Mouse (Mus musculus) left cerebral cortex, adult 8-10 months (tissue): ENCODE measurements around the gene Stard5. TPM values are rescaled to one million over a fixed set of nuclear protein-coding genes. Genes with fewer than 3 reads are reported as not detected.
A peak's percentile ranks its signal among the peaks of the same experiment; 100 is the strongest.

Experiments used
- DNase-seq, 2 experiments: peaks; one replicate each; pipeline ENCODE4 v3.0.0; 2022; ENCODE audit warnings: low spot score in 2 of 2
- total RNA-seq, 4 experiments: library from RNA; stranded (reverse); gene quantifications; 2 replicates each; pipeline ENCODE4 v1.2.4; 2022

The Stard5 gene
- total RNA-seq: 10 to 100 TPM in 3 of 4 experiments, 1 to 10 TPM in 1; 9.2 to 12.9 (median 10.7) TPM

DNA sequence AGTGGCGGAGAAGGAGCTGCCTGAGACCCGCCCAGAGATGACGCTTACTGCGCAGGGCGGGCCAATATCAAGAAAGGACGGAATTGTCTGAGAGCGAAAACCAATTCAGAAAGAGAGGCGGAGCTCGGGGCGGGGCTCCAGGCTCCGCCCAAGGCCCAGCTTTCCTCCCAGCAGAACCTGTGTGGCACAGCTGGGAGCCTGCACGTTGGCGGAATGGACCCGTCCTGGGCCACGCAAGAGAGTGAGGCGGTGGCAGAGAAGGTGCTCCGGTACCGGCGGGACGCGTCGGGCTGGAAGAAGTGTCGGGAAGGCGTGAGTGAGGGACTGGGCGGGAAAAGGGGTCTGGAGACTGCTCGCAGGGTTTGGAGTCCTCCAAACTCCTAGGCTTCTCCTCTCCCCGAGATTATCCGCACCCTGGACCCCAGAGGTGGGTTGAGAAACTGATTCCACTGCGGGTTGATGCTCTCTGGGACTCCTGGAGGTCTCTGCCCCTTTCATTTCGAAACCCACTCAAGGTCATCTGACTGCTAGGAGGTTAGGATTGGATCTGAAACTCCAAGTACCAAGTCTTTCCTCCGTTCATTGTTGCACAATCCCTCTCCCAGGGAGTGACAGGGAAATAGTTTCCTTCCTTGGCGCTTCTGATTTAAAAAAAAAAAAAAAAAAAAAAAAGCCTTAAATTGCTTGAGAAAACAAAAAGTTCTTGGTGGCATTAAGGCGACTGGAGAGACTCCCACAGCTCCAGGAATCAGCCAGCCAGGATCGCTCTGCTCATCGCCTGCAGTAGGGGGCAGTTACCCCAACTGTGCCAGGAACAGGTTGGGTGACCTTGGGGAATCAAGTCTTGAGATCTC, at the start of gene Stard5:
TSS of gene Stard5 (plus strand) at position 132 of the 854 bp plus-strand sequence.
- DNase-seq: peak; percentile 76 to 85

DNA sequence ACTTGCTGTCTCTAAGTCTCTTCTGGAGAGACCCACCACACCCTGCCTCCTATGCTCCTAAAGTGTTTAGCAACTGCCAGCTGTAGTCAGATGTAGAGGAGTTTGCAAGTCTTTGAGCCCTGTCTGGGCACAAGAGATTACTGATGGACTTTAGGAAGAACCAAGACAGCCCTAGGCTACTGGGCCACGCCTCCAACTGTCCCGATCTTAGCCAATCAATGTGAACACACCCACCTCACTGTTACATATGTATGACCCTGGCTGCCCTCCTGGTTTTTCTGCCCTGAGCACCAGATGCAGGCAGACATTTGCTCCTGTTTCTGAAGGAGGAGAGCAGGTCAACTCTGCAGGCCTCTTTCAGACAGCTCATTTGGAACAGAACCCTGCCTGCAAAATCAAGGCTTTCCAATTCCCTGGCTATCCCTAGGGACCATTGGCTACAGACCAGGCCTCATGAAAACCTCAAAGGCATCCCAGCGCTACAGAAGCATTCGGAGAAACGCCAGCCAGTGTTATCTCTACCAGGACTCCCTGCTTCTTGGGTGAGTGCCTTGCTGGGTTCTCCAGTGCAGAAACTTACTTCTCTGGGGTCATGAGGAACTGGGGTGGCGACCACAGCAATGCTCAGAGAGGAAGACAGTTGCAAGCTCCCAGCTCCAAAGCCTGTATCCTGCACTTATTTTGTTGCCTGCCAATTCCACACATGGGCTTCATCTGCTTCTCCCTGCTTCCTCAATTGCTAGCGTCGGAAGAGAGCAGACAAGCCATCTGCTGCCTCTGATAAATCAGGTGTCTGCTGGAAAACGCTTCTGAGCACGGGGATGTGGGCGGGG, 46.9 kb upstream of the Stard5 start, which contains the start of gene Tmc3:
TSS of gene Tmc3 (plus strand) at position 289 of the 833 bp plus-strand sequence.
- DNase-seq: peak in 1 of 2 experiments; percentile 47

DNA sequence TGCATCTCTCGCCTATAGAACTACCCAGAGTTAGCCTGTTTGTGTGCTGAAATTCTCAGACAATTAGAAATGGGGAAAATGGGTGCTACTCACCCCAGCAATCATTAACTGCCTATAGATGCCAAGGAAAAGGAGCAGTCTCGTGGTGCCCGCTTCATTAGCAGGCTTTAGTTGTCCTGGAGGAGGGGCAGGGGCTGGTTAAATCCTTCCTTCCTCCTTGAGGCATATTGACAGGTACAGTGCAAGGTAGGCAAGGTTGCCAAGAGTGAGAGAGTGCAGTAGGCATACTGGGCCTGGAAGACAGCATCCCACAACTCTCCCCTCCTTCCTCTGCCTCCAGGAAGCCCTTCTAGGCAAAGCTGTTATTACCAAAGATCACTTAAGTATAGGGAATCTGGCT, 37.7 kb upstream of the Stard5 start:
- no peak for DNase-seq

DNA sequence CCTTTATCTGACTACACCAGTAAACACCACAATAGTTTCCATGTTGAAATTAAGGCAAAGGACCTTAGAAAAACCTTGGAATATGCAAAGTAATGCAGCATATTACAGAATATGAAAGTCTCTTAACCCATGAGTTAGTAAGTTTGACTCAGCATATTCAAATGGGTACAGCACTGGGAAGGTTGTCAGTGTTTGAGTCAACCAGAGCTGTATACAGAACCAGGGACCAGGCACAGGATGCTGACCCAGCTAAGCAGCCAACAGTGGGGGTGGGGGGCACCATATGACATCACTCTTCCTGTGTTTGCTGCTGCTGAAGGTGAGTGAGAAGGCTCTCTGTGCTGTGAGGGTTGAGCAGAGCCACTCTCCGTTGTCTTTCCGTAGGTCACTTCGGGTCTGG, 34.7 kb upstream of the Stard5 start:
- no peak for DNase-seq

DNA sequence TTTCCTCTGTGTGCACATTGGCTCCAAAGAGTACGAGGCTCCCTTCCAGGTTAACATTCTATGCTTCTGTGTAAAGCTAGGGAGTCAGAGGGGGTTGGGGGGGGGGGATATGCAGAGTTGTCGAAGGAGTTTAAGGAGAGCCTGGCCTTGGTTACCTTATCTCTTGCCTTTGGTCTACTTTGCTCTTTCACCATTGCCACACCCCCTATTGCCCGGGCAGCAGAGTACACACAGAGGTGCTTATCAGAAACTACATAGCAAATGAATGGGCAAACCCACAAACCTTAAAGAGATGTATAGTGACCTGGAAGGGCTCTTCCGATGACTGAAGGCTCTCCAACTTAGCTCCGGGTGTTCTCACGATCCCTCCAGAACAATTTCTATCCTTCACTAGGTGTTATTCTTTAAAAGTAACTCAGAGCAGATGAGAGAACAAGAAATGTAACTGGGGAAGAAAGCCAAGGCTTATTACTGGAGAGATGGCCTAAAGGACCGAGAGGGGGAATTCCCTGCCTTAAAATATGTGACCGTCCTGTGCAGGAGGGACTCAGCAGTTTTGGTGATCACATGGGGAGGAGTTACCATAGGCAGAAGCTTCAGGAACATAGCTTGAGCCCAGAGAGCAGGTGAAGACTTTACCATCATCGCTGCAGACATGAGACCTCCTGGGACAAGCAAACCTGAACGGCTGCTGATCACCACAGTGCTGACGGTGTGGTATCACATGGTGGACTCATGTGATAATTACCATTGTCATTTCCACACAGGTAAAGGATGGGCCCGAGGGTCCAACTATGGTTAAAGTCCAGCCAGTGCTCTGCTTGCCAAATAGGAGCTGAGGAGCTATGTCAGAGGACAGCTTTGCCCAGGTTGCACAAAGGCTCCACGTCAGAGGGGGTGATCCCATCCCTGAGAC, 32.5 kb upstream of the Stard5 start:
- no peak for DNase-seq

DNA sequence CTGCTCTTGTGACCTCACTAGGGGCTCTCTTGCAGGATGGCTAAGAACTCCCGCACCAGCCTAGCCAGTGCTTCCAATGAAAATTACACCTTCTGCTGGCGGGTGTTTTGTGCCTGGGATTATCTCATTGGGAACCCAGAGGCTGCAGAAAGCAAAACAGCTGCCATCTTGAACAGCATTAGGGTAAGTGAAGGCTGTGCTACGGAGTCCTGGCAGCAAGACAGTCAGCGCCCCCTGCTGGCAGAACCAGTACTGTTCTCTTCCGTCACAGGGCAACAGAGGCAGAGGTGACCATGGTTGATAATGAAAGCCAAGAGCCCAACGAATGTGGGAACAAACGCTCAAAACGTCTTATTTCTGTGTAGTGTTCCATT, 31.9 kb upstream of the Stard5 start:
- peak in 1 of 2 experiments; percentile 21 for DNase-seq

DNA sequence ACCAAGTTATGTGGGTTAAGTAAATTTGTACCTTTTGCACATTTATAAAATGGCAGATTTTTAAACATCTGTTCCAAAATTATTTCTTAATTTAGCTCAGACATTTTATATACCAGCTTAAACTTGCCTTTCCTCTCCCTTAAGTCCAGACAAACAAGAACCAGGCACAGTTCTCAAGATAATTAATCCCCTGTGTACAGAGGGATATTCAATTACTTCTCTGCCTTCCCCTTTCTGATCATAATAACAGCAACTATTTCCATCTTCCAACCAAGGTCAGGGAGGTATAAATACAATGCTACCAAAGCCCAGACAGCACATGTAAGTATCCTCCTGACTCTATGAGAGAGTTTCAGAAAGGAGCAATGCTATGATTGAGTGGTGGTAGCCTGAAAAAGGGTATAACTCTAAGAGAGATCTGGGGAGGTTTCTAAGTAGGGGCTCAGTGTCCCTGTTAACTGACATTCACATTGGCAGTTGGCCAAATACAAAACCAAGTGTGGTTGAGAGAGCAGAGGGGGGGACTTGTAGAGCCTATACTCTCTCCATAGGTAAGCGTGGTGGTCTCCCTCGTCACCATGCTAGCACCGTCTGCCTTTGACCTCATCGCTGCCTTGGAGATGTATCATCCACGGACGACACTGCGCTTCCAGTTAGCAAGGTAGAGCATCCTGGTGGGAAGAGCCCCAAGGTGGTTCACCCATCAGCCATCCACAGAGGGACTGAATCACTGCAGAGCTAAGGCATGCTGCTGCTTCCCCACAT, 27.4 kb upstream of the Stard5 start:
- no peak for DNase-seq

DNA sequence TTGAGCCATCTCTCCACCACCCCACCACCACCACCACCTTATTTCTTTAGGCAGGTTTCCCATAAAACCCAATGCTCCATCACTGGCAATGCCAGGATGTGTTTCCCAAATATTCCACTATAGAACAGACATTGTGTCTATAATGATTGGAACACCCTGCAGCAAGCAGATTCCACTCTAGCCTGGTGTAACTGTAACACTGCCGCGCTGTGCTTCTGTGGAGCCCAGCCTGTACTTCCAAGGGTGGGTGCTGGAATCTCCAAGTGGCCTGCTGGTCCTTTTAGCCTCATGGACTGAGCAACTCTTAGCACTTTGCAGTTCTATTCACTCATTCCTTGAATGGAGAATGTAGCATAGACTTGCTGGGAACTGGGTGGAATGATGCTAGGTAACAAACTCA, 25.0 kb upstream of the Stard5 start:
- no peak for DNase-seq

DNA sequence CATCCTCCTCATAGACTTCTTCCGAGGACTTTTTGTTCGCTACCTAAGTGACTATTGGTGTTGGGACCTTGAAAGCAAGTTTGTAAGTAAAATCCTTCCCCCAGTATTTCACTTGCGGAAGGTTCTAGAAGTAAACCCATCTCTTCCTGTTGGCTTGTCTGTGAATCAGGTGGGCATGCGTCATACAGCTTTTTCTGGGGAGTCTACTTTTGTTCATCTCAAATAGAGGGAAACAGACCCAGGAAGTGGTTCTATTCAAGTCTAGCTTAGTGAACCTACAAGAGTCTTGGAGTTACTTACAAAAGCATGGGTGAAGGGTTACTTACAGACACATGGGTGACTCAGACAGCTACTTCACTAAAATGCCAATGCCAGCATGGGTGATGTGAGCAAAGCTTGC, 21.9 kb upstream of the Stard5 start:
- no peak for DNase-seq

DNA sequence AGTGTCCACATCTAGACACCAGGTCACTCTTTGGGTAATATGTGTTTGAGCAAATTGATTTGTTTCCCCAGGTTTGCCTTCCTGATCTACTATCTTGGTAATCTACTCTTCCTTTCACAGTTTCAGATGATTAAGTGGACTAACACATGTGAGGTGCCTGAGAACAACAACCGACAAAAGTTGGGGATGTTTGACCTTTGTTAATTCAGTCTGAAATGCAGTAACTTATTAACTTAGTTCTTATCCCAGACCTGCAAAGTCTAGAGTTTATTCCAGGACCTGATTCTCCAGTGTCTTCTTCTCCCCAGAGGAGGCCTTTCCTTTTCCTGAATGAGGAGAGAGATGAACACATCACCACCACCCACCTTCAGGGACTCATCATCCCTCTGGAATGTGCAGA, 19.9 kb upstream of the Stard5 start:
- DNase-seq: no peak

DNA sequence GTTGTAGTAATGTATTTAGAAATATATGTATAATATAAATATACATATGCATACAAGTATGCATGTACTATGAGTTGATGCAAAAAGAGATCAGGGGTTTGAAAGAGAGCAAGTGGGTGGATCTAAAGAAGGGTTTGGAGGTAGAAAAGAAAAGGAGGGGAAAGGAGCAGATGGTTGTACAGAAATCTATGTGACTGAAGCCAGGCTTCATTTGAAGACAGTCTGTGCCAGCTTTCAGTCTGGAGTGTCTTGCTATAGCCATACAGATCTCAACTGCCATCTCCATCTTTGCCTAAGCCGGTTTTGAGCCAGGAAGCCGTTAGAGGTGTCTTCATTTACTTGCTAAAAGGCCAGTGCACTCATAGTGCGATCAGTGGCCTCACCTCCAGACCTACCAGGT, 16.5 kb upstream of the Stard5 start:
- no peak for DNase-seq

DNA sequence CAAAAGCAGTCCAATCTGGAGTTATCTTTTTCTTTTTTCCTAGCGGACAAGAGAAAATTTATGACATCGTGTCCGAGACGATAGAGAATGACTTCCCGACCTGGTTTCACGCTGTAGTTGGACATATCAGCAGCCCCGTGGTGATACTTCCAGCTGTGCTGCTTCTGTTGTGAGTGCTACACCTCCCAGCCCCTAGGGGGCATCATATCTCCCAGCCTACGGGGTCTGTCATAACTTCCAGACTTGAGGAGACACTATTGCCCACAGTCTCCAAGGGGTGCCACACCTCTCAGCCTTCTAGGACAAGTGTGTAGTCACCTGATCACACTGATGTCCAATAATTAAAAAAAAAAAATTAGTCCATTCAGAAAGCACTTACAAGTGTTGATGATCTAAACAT, 15.9 kb upstream of the Stard5 start:
- no peak for DNase-seq

DNA sequence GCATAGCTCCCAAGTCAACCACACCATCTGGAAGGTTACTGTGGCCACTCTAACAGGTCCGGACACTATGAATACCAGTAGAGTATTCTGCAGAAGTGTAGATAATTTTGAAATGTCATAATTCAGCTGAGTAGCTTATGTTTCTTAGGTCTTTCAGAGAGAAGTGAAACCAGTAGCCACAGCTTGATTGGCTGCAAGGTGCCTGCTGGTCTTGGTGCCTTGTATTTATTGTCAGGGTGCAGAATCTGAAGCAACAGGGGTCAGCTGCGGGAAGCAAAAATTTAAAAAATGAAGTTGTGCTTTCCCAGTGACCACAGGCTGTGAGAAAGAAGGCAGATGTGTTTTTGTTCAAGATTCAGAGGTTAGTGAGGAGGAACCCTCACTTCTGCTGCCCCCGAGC, 15.5 kb upstream of the Stard5 start:
- no peak for DNase-seq

DNA sequence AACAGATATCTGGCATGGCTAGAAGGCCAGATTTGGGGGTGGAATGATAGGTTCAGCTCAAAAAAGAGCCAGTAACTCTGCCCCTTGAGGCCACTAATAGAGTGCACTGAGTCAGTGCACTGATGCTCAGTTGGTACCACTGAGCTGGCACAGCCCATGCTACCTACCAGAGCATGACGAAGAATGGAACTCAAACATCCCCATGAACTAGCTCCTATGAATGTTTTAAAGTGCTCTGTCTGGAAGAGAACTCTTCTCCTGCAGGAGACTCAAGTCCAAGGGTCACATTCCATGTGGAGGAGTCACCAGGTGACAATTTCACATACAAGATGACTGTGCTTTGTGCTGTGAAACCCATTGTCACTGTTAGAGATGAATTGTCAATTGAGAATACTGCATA, 13.1 kb upstream of the Stard5 start:
- DNase-seq: no peak

DNA sequence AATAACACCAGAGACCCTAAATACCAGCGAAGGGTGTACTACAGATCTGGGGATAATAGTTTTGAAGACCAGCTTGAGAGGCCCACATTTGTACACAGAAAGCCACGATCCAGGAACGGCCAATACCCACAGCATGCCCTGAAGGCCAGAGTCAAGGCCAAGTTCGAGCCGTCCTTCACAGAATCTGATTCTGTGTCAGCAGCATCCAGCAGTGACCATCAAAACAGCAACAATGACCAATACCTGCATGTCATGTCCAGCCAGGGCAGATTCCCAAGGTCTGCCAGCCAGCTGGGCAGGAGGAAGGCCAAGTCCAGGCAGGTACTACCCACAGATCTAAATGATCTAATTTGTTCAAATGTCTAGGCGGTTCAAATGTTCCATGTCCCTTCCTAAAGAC, 9.2 kb upstream of the Stard5 start:
- no peak for DNase-seq

DNA sequence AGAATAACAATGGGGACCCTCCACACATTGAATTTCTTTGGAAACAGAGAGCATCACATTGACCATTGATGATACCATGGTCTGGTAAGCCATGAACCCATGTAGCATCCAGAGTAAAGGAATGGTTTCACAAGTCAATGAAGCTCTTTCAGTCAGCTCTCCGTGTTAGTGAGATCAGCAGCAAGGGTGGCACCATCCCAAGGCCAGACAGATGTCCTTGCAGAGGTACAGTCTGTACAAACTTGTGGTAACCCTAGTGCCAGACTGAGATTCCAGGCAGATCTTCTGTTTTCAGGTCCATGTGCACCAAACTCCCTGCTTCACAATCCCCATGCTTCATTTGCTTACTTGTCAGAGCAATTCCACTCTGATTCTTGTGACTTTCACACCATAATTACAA, 7.7 kb upstream of the Stard5 start:
- DNase-seq: no peak

DNA sequence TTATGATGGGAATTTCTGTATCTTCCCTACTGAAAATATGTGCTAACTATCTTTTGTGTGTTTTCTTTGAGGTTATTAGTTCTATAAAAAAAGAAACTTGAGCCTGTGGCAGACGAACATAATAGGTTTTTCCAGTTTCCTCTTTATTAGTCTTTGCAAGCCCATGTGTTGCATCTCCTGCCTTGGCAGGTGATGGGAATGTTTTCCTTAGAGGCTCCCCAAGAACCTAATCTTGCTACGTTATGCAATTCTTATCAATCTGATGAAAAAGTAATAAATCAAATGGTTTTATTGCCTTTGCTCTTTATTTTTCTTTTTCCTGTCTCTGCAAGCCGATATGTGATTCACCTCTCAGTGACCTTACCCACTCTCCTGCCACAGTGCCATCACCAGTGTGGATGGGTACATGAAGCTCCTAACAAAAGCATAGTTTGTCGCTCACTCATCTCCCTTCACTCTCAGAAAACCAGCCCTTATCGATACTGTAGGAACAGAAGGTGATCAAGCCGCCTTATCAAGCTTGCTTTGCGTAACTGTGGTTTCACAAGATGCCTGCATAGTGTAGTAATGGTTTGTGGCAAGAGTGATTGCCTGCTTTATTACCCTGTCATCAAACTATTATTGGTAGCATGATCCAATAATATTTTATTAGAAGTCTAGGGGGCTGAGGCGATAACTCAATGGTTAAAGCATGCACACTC, 5.1 kb upstream of the Stard5 start:
- no peak for DNase-seq

DNA sequence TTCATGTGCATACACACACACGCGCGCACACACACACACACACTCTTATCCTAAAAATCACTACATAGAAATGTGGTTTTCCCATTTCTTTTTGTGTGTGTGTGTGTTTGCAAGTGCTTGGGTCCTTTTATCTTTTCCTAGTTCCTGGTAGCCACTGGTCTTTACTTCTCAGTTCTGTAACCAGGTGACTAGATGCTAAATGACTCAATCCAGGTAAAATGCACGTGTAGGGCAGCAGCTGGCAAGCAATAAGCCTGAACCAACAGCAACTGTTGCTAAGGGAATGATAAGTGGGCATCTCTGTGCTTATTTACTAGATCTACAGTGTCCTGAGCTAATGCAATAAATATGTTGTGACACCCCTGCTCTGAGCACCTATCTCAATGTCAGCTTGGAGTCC, 4.4 kb upstream of the Stard5 start:
- no peak for DNase-seq

DNA sequence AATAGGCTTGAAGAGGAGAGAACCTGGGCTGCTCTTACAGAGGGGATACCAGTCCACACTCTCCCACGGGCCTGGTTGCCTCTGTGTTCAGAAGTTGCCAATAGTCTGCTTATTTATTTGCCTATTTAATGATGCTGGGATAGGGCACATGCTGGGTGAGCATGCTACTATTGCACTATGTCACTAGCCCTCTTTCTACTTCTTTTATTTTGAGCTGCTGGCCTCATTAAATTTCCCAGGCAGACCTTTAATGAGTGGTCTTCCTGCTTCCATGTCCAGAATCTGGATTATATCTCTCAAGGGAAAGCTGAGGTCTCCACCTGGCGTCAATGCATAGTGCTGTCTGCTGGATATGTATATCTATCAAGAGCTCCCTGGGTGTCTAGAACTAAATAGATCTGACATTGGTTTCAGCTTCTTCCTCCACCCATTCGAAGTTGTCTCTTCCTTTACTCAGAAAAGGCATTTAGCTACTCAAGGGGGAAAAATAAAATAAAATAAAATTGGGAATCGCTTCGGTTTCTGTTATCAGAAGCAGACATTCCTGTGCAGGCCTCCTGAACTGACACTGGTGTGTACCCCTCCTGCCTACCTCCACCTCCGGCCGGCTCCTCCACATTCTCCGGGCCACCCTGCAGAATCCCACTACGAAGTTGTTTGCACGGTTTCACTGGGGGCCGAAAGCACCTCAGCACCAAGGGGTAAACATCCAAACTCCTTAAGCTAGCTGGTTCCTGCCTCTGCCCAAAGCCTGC, 509 bp upstream of the Stard5 start:
- no peak for DNase-seq
